Mouse (Mus musculus) cortical plate, adult 2 months (tissue): ENCODE measurements around the gene Gmpr. TPM values are rescaled to one million over a fixed set of nuclear protein-coding genes. Genes with fewer than 3 reads are reported as not detected.

Experiments used
- H3K27ac ChIP-seq: fragments of 200-500 bp; 2 replicates; pipeline ENCODE4 v1.5.1; 2012; ENCODE audit warnings: low read length, control low read depth, inconsistent platforms; ENCODE audit not compliant: insufficient read depth
- H3K4me1 ChIP-seq: fragments of 200-500 bp; 2 replicates; pipeline ENCODE4 v1.6.1; 2011; ENCODE audit warnings: low read length; ENCODE audit not compliant: control insufficient read depth, insufficient read depth
- H3K4me3 ChIP-seq: fragments of 200-500 bp; 2 replicates; pipeline ENCODE4 v1.5.1; 2011; ENCODE audit warnings: mild to moderate bottlenecking, low read length, control low read depth; ENCODE audit not compliant: insufficient read depth
- CTCF ChIP-seq: fragments of 200-500 bp; IDR thresholded peaks from 2 replicates; pipeline ENCODE4 v1.5.1; 2011; ENCODE audit warnings: mild to moderate bottlenecking, control low read depth, low read length; ENCODE audit not compliant: insufficient read depth; ENCODE audit errors: extremely low read depth
- POLR2A ChIP-seq: fragments of 200-500 bp; IDR thresholded peaks from 2 replicates; pipeline ENCODE4 v1.6.1; 2011; ENCODE audit warnings: mild to moderate bottlenecking, low read length, control low read depth; ENCODE audit not compliant: insufficient read depth; ENCODE audit errors: extremely low read depth
- polyA plus RNA-seq: library from polyadenylated mRNA; depleted of rRNA; stranded (reverse); fragments of >200 nt; gene quantifications from 2 replicates; pipeline ENCODE4 v1.2.3, GENCODE M21; 2012

The Gmpr gene
- polyA plus RNA-seq, 1 experiment: 77.8 TPM

DNA sequence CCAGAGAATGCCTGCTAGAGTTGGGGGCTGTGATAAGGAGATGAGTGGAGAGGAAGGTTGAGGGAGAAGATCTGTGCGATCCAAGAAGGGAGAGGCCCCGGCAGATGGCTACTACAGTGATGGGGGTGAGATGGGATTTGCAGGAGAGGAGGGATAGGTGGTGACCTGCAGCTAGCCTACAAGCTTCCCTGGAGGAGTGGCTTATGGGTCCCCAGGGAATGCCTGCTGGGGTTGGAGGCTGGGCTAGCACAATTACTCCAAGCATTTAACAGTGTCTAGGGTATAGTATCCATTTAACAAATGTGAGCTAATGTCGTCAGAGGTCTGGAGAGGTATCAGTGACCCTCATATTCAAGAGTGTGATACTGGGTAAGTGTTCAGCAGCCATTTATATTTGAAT is 7.9 kb upstream of the Gmpr start:
- H3K4me1 ChIP-seq: no peaks in the 10 kb centered on the region
- TF ChIP-seq CTCF (no peak), POLR2A (no peak)
- no peak overlapping the region for H3K4me3 ChIP-seq
- no peak overlapping the region for H3K27ac ChIP-seq

DNA sequence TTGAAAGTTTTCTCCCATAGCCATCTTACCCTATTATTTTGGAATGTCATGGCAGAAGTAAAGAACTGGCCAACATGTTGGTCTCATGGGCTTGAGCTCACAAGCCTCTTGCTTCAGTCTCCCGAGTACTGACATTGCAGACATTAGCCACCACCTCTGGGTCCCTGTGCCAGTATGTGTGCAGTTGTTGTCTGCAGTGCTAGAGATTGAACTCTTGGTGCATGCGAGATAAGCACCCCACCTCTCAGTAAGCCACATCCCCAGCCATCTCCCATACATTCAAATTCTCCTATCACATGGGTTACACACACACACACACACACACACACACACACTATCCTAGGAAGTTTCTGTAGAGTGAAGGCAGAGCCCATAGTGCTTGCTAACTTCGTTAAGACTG is 7.3 kb upstream of the Gmpr start:
- H3K4me1 ChIP-seq: no peaks in the 10 kb centered on the region
- no peak for TF ChIP-seq POLR2A
- no peak for TF ChIP-seq CTCF
- no peak overlapping the region for H3K4me3 ChIP-seq
- H3K27ac ChIP-seq: no peak overlapping the region

DNA sequence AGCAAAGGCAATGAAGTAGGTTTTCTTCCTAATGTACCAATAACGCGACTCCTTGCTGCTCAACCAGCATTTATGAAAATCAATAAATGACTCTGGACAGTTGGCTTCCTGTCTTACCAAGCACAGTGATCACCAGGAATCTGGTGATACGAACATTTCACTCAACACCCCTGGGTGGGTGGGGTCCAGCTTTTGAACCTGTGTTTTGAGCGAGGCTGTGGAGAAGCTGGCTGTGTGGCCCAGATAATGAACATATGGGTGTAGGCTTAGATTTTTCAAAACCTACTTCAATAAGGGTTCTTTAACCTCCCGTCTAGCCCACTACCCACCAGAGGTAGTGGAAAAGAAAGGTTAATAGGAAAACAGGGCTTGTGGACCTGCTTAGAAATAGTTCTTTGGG is 4.5 kb upstream of the Gmpr start:
- H3K27ac ChIP-seq: no peak overlapping the region
- no peak overlapping the region for H3K4me3 ChIP-seq
- no peak for TF ChIP-seq POLR2A
- TF ChIP-seq CTCF: no peak
- H3K4me1 ChIP-seq: no peaks in the 10 kb centered on the region

DNA sequence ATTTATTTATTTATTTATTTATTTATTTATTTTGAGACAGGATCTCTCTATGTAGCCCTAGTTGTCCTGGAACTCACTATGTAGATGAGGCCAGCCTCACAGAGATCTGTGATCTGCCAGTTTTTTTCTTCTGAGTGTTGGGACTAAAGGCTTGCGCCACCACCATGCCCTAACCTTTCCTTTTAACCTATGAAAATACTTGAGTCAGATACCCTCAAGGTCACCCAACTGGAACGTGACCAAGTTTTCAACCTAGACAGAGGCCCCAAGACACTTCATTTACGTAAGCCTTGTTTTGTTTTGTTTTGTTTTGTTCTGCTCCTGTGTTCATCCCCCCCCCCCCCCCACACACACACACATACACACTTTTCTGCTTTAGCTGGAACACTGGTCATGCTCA is 1.7 kb upstream of the Gmpr start:
- Histone ChIP-seq H3K4me3 (no peak overlapping the region), H3K27ac (no peak overlapping the region), H3K4me1 (no peaks in the 10 kb centered on the region)
- no peak for TF ChIP-seq CTCF
- TF ChIP-seq POLR2A: no peak

DNA sequence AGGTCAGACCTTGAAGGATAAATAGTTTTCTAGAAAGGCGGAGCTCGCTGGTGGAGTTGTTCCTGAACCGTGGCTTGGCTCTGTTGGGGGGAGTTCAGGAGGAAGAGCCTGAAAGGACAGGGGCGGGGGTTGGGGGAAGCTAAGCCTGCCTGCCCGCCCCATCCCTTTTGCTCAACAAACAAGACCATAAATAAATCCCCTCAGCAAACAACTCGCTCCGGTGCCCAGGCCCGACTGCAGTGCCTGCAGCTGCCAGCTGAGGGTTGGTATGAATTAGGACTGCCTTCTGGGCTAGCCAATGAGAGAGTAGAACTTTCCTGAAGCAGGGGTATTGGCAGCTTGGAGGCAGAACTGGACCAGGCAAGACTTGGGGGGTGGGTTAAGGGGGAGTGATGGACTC is 1.3 kb downstream of the Gmpr start:
- Histone ChIP-seq H3K4me3 (peak overlapping the region; percentile 84), H3K27ac (no peak overlapping the region), H3K4me1 (no peaks in the 10 kb centered on the region)
- TF ChIP-seq CTCF: 0 out of 2 replicates have a peak, but pooled peaks have one; percentile 6
- TF ChIP-seq POLR2A: peak; percentile 97

DNA sequence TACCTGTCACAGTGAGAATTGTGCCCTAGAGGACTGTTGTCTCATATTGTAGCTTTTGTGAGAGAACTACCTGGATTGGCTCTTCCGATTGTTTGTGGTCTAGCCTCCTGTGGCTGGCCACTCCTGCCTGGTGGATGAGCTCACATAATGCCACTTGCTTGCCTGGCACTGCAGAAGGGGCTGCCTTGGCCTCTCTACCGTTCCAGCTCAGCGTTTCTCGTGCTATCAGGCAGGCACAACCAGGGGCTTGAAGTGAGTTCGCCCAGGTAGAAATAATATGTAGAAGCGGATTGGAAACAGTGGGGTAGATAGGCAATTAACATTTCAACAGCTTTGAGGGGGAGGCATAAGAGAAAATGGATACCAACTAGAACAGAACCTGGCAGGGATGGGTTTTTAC is 2.1 kb downstream of the Gmpr start:
- H3K27ac ChIP-seq: no peak overlapping the region
- peak overlapping the region; percentile 84; the same call in 1 of the 2 replicates for H3K4me3 ChIP-seq
- no peaks in the 10 kb centered on the region for H3K4me1 ChIP-seq
- TF ChIP-seq CTCF (no peak), POLR2A (no peak)

DNA sequence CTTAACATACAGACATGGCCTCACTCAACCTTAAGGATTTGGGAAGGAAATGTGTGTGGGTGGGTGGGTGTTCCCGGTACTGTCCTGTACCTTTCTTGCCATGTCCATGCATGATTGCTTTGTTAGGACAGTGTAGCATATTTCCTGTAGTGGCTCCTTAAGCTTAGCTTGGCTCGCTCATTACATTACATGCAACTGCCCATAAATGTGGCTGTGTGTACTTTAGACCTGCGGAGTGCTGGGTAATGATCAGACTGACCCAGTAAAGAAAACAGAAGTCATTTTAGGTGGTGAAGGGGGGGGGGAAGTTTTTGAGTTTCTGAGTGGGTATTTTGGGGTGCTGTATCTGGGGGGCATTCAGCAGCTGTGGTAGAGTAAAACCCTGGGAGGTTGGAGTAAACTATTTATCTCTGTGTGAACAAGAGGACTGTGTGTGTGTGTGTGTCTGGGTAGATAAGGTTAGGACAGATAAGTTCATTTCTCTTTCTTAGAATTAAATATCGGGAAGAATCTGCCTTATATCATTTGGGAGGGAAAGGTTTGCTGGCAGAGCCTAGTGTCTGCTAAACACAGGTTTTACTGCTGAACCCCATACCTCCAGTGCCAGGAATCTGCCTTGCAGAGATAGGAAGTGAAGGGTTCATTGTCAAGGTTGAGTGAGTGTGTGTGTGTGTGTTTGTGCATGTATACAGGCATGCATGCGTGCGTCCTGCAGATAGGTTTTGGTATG is 4.6 kb downstream of the Gmpr start:
- H3K27ac ChIP-seq: no peak overlapping the region
- TF ChIP-seq CTCF (no peak), POLR2A (no peak)

DNA sequence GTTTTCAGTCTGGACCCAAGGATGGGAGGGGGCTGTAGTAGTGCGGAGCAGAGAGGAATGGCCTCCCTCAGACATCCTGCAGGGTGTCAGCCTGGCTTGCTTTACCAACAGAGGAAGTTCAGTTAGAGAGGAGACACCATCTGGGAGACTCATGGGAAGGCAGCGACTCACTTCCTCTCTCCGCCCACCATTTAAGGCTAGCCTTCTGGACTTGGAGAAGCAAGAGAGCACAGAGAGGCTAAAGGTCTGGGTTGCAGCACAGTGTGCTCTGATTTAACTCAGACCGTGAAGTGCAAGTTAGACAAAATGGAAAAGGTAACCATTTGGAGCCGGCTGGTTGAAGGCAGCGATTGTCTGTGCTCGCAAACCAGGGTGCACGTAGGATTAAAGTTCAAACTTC is 5.3 kb downstream of the Gmpr start:
- Histone ChIP-seq H3K4me3 (no peak overlapping the region), H3K27ac (no peak overlapping the region), H3K4me1 (no peaks in the 10 kb centered on the region)
- TF ChIP-seq CTCF (no peak), POLR2A (no peak)

More for the DNA sequence above, 4.6 kb downstream of the Gmpr start:
- no peak overlapping the region for H3K4me3 ChIP-seq
- H3K4me1 ChIP-seq: no peaks in the 10 kb centered on the region

DNA sequence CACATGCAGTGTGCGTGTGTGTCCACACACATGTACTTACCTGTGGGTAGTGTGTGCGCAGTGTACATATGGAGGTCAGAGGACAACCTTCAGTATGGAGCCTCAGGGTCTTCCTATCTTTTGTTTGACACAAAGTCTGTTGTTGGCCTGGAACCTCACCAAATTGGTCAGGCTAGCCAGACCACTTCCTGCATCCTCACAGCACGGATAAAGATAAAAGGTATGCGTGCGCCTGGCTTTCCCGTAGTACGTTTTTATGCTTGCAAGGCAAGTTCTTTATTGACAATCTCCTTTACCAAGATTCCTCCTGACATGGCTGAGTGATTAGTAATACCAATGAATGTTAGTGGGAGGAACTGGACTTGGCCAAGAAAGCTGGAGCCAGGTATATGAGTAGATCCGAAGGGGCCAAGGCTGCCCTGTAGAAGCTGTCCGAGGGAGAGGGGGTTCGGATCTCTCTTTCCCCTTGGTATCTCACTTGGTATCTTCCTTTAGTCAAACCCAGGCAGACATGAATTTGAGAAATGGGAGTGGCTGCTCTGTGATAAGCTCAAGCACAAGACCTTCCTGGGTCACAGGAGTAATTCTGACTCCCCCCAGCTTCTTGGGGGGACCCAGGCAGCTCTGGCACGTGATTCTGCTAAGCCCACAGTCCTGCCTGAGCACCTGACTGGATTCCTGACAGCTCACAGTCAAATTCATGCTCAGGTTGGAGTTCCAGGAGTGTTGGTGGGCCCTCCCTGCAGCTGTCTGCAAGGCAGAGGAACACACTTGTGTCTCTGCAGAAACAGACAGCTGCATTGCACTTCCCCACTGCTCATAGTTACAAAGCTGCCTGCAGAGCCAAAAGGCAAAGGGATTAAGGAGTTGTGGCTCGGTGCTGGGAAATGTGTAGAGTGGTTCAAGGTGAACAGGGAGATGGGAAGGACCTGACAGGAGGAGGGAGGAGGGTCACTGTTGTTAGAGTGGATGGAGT is 6.1 kb downstream of the Gmpr start:
- Histone ChIP-seq H3K4me1 (no peaks in the 10 kb centered on the region), H3K27ac (no peak overlapping the region)
- TF ChIP-seq POLR2A (no peak), CTCF (no peak)

DNA sequence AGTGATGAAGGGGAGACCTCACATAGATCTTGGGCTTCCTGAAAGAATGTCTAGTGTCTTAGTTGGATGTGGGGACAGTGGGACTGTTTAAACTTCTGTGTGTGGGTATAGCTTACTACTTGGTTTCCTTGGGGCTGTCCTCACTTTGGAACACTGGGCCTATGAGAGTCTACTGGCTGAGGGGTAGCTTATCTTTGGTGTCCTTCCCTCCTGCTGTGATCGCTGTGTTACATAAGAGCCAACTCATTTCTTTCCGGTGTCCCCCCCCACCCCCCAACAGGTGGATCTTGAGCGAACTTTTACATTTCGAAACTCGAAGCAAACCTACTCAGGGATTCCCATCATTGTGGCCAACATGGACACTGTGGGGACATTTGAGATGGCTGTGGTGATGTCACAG is 6.9 kb downstream of the Gmpr start:
- H3K27ac ChIP-seq: no peak overlapping the region
- H3K4me3 ChIP-seq: no peak overlapping the region
- TF ChIP-seq CTCF (no peak), POLR2A (no peak)
- no peaks in the 10 kb centered on the region for H3K4me1 ChIP-seq

More for the DNA sequence above, 6.1 kb downstream of the Gmpr start:
- no peak overlapping the region for H3K4me3 ChIP-seq
